Mouse (Mus musculus) lung, postnatal 0 days (tissue): ENCODE data around the gene Pir. TPM values are rescaled to one million over a fixed set of nuclear protein-coding genes. Genes with fewer than 3 reads are reported as not detected.
A peak's percentile ranks its signal among the peaks of the same experiment; 100 is the strongest.

ENCODE experiments used
- ATAC-seq: fragments of 200-750 bp; cut with Nextera tagmentation; 2 replicates; pipeline ENCODE4 v1.8.0; 2017; ENCODE audit warnings: moderate library complexity
- DNase-seq: peaks from one replicate; pipeline ENCODE4 v3.0.0-alpha.2; 2016; ENCODE audit warnings: low spot score
- H3K27ac ChIP-seq: fragments of 300-500 bp; sonication (generic); 2 replicates; pipeline ENCODE4 v1.5.1; 2014; ENCODE audit warnings: antibody characterized with exemption, mild to moderate bottlenecking, low read length, mixed read lengths
- H3K27me3 ChIP-seq: fragments of 300-500 bp; sonication (generic); replicated peaks from 2 replicates; pipeline ENCODE4 v1.6.1; 2014; ENCODE audit warnings: low read length, mixed read lengths; ENCODE audit not compliant: insufficient read depth
- H3K36me3 ChIP-seq: fragments of 300-500 bp; sonication (generic); 2 replicates; pipeline ENCODE4 v1.6.1; 2014; ENCODE audit warnings: low read length, mixed read lengths; ENCODE audit not compliant: insufficient read depth
- H3K4me1 ChIP-seq: fragments of 300-500 bp; sonication (generic); 2 replicates; pipeline ENCODE4 v1.6.1; 2014; ENCODE audit warnings: antibody characterized with exemption, low read depth, low read length, mixed read lengths; ENCODE audit not compliant: insufficient read depth
- H3K4me2 ChIP-seq: fragments of 300-500 bp; sonication (generic); replicated peaks from 2 replicates; pipeline ENCODE4 v1.6.1; 2014; ENCODE audit warnings: low read depth, mild to moderate bottlenecking, low read length, moderate library complexity, mixed read lengths
- H3K4me3 ChIP-seq: fragments of 300-500 bp; sonication (generic); 2 replicates; pipeline ENCODE4 v1.5.1; 2014; ENCODE audit warnings: low read depth, low read length
- H3K9ac ChIP-seq: fragments of 300-500 bp; sonication (generic); replicated peaks from 2 replicates; pipeline ENCODE4 v1.6.1; 2014; ENCODE audit warnings: low read depth, mild to moderate bottlenecking
- H3K9me3 ChIP-seq: fragments of 300-500 bp; sonication (generic); 2 replicates; pipeline ENCODE4 v1.6.1; 2016; ENCODE audit warnings: low read length, mixed read lengths
- CTCF ChIP-seq: IDR thresholded peaks from 2 replicates; pipeline ENCODE4 v1.5.1; 2016; ENCODE audit warnings: antibody characterized with exemption, mild to moderate bottlenecking
- EP300 ChIP-seq: IDR thresholded peaks from 2 replicates; pipeline ENCODE4 v1.6.1; 2016; ENCODE audit warnings: antibody characterized with exemption, mild to moderate bottlenecking, control low read depth
- WGBS: fragments of 180-500 bp; shearing (Covaris S2); extraction: QIAGEN DNeasy Blood & Tissue Kit; methylation state at CpG from one replicate; pipeline ENCODE4 v1.1.7; 2014; 5-methylcytosine and 5-hydroxymethylcytosine counted together
- polyA plus RNA-seq: library from polyadenylated mRNA; unstranded; fragments of >200 nt; fragmentation: Nextera tagmentation; extraction: Ambion mirVana; gene quantifications from 2 replicates; pipeline ENCODE4 v1.2.1, GENCODE M21; 2015

Pir gene
- polyA plus RNA-seq, 1 experiment from 2014 or later = 24.2 TPM

GRCm38 (mm10) chrX:164258662-164259061, 10.5 kb upstream of the Pir start:
- H3K9ac ChIP-seq = no peak overlapping the region
- no peaks in the 10 kb centered on the region for H3K4me1 ChIP-seq
- no peak for DNase-seq
- H3K9me3 ChIP-seq = no peaks in the 10 kb centered on the region
- no peaks in the 10 kb centered on the region for H3K36me3 ChIP-seq
- TF ChIP-seq CTCF = no peak
- no peak for TF ChIP-seq EP300
- no peak overlapping the region for H3K4me2 ChIP-seq
- H3K4me3 ChIP-seq = no peak overlapping the region
- ATAC-seq = no peak
- no peaks in the 10 kb centered on the region for H3K27me3 ChIP-seq
- 67% methylated on average over 5 of the region's 5 CpGs for WGBS
- no peak overlapping the region for H3K27ac ChIP-seq

DNA sequence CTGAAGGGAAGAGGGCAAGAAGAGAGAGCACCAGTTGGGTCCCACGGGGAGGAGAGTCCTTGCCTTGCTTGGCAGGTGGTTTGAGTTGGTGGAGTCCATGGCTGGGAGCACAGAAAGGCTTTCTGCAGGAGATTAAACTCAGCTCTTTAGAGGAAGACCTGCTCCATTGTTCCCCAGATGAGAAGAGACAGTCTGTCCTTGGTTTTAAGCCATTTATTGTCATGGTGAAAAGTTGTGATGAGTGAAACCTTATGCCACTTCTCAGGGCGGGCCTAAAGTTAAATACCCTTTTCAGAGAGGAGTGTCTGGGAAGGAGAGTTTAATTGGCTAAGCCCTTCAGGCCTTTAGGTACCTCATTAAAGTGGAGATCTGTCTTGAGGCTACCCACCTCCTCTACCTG, 6.9 kb upstream of the Pir start:
- Histone ChIP-seq H3K4me1 (no peaks in the 10 kb centered on the region), H3K36me3 (no peaks in the 10 kb centered on the region), H3K9ac (no peak overlapping the region), H3K4me3 (no peak overlapping the region), H3K4me2 (no peak overlapping the region), H3K27ac (no peak overlapping the region), H3K27me3 (no peaks in the 10 kb centered on the region), H3K9me3 (no peaks in the 10 kb centered on the region)
- WGBS = 75% methylated on average over 2 of the region's 2 CpGs
- TF ChIP-seq CTCF = no peak
- TF ChIP-seq EP300 = no peak
- DNase-seq (no peak), ATAC-seq (no peak)

DNA sequence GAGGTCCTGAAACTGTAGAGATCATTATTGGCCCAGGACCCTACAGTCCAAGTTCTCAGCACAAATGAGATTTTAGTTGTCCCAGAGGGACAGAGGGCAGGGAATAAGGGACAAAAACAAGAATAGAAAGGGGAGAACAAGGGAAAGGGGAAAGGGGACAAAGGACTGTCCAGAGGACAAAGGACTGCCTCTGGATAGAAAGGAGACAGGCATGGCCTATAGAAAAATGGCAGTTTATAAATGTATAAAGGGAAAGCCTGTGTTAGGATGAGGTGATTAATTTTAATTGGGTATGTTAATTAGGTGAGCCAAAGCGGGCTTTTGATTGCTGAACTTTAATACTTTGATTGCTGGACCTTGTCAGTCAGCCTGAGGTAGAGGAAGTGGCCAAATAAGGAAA, 4.3 kb upstream of the Pir start:
- 78% methylated on average over 1 of the region's 1 CpGs for WGBS
- H3K27me3 ChIP-seq = no peaks in the 10 kb centered on the region

DNA sequence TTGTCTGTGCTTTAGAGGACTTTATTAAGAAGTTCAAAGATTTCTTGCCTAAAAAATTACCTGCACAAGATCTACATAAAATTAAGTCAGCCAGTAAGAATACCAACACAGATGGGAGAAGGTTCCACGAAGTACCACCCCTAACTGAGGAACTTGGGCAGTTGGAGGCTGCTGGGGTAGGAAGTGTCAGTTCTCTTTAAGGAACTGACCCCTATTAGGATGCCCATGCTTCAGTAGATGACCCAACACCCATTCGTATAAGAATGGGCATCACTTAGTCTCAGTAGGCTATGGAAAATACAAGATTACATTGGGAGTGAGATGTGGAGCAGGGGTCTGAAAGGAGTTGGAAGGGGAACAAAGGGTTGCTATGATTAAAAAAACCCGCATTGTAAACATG, 1.4 kb downstream of the Pir start:
- Histone ChIP-seq H3K9ac (no peak overlapping the region), H3K4me1 (no peaks in the 10 kb centered on the region), H3K9me3 (no peaks in the 10 kb centered on the region), H3K36me3 (no peaks in the 10 kb centered on the region), H3K27ac (no peak overlapping the region), H3K4me2 (no peak overlapping the region), H3K27me3 (no peaks in the 10 kb centered on the region), H3K4me3 (no peak overlapping the region)
- no peak for ATAC-seq
- DNase-seq = no peak
- 83% methylated on average over 3 of the region's 3 CpGs for WGBS
- TF ChIP-seq EP300 (no peak), CTCF (no peak)

More for the DNA sequence above, 4.3 kb upstream of the Pir start:
- TF ChIP-seq EP300 (no peak), CTCF (no peak)
- ATAC-seq (no peak), DNase-seq (no peak)
- H3K4me3 ChIP-seq = no peak overlapping the region
- H3K4me1 ChIP-seq = no peaks in the 10 kb centered on the region
- H3K36me3 ChIP-seq = no peaks in the 10 kb centered on the region
- H3K27ac ChIP-seq = no peak overlapping the region
- H3K4me2 ChIP-seq = no peak overlapping the region
- no peaks in the 10 kb centered on the region for H3K9me3 ChIP-seq
- H3K9ac ChIP-seq = no peak overlapping the region

DNA sequence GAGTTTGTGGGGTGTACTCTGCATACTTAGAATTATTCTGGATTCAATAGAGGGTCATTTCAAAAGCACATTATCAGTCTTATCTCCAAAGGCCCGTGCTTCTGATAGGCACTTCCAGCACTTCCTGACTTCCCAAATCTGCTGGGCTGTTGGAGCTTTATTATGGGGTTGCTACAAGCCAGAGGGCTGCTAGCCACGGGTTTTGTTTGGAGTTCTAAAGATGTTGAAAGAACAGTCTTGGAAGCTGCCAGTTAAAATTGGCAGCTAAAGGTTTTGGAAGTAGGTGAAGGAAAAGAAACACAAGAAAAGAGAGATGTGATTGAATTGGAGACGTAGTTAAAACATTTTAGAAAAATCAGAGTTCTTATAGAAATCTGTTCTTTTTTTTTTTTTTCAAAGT, 6.4 kb downstream of the Pir start:
- Histone ChIP-seq H3K4me2 (no peak overlapping the region), H3K27me3 (no peaks in the 10 kb centered on the region), H3K4me3 (no peak overlapping the region), H3K4me1 (no peaks in the 10 kb centered on the region), H3K9me3 (no peaks in the 10 kb centered on the region), H3K27ac (no peak overlapping the region), H3K36me3 (no peaks in the 10 kb centered on the region), H3K9ac (no peak overlapping the region)
- TF ChIP-seq EP300 = no peak
- TF ChIP-seq CTCF = no peak
- WGBS = 31% methylated on average over 3 of the region's 3 CpGs
- DNase-seq (no peak), ATAC-seq (no peak)

- ATAC-seq = no peak
- Histone ChIP-seq H3K4me2 (no peak overlapping the region), H3K9ac (no peak overlapping the region), H3K4me3 (no peak overlapping the region), H3K27ac (no peak overlapping the region), H3K4me1 (no peaks in the 10 kb centered on the region), H3K9me3 (no peaks in the 10 kb centered on the region), H3K36me3 (no peaks in the 10 kb centered on the region), H3K27me3 (no peaks in the 10 kb centered on the region)
- no peak for DNase-seq
- no peak for TF ChIP-seq CTCF
- no peak for TF ChIP-seq EP300
- 37% methylated on average over 7 of the region's 7 CpGs for WGBS
Measured at GRCm38 (mm10) chrX:164280918-164281647, 11.9 kb downstream of the Pir start.

GRCm38 (mm10) chrX:164283808-164284207, 14.6 kb downstream of the Pir start:
- Histone ChIP-seq H3K27ac (no peak overlapping the region), H3K4me3 (no peak overlapping the region), H3K27me3 (no peaks in the 10 kb centered on the region), H3K4me2 (no peak overlapping the region), H3K9ac (no peak overlapping the region), H3K4me1 (no peaks in the 10 kb centered on the region), H3K36me3 (no peaks in the 10 kb centered on the region), H3K9me3 (no peaks in the 10 kb centered on the region)
- WGBS = 76% methylated on average over 4 of the region's 4 CpGs
- peak; percentile 14 for DNase-seq
- TF ChIP-seq CTCF = no peak
- no peak for TF ChIP-seq EP300
- ATAC-seq = no peak
